Mouse (Mus musculus) central nervous system, embryonic 18 days (tissue): ENCODE data around the gene Fbxo9. TPM values are rescaled to one million over a fixed set of nuclear protein-coding genes. Genes with fewer than 3 reads are reported as not detected.

ENCODE experiments used
- polyA plus RNA-seq: library from polyadenylated mRNA; depleted of rRNA; stranded (reverse); fragments of >200 nt; gene quantifications from 2 replicates; pipeline ENCODE4 v1.2.3, GENCODE M21; 2012; rRNA removed

Gene Fbxo9
- polyA plus RNA-seq = 87.3 and 87.4 TPM in 2 replicates

DNA sequence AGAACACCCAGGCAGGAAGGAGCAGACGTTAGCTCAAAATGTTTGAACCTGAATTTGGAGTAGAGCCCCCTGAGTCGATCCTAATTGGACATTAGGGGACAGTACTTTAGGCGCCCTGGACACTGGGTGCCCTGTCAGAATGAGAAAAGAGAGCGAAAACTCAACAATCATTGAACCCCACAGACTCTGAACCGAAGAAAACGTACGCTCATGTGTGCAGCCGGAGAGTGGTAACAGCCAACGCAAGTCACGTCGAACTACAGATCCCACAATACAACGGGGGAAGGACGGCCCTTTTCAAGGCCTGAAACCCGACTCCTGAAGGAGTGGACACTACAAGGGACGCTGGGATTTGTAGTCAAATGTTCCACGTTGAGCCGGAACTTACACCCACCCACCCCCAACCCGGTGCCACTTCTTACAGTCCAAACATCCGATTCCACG is at the start of gene Fbxo9, which contains the start of gene Ick:
Gene Fbxo9, minus strand, starts transcription at position 270 of the 444 bp plus-strand sequence.
Gene Ick, plus strand, starts transcription at position 397 of the 444 bp plus-strand sequence.

DNA sequence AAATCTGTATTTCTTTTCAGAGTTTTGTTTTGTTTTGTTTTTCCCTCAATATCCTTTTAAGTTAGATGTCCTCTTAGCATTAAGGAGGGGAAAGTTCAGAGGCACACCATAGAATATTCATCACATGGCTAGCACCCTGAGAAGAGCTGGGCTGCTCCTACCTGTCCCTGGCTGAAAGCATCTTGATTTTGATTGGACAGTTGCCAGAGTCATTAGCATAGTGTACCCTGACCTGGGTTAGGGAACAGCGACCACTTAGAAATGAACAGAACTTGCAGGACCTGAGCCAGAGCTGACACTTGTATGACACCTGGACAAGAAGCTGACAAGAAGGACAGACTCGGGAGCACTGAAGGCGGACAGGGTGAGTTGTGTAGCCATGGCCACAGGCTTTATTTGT is 57.2 kb downstream of the Fbxo9 start, which contains the start of gene Gcm1:
Gene Gcm1, plus strand, starts transcription at position 248 of the 400 bp plus-strand sequence.

Other genes starting within 250 kb of the Fbxo9 start
- gene Elovl5, start 191.7 kb downstream of the Fbxo9 start, polyA plus RNA-seq = 51.1 and 55.9 TPM in 2 replicates
- not detected in 2 replicates for gene Gcm1, start 57.1 kb downstream of the Fbxo9 start, polyA plus RNA-seq
- 40.4 and 40.8 TPM in 2 replicates for gene Ick, start 127 bp upstream of the Fbxo9 start, polyA plus RNA-seq
- gene Gsta4, start 73.7 kb upstream of the Fbxo9 start, polyA plus RNA-seq = 10.6 and 16.4 TPM in 2 replicates
- not detected in 2 replicates for gene Gsta1, start 121.6 kb upstream of the Fbxo9 start, polyA plus RNA-seq
- gene Gm3776, start 148.1 kb upstream of the Fbxo9 start, polyA plus RNA-seq = not detected in 2 replicates
- gene Gm10639, start 180.9 kb upstream of the Fbxo9 start, polyA plus RNA-seq = not detected in 2 replicates
- not detected in 2 replicates for gene Omt2a, start 205.7 kb upstream of the Fbxo9 start, polyA plus RNA-seq
- gene Omt2b, start 218.5 kb upstream of the Fbxo9 start, polyA plus RNA-seq = not detected in 2 replicates
- not detected in 2 replicates for gene Gsta2, start 246.7 kb upstream of the Fbxo9 start, polyA plus RNA-seq